Mouse (Mus musculus): ENCODE results near the gene Gm20532.

The Gm20532 gene

DNA sequence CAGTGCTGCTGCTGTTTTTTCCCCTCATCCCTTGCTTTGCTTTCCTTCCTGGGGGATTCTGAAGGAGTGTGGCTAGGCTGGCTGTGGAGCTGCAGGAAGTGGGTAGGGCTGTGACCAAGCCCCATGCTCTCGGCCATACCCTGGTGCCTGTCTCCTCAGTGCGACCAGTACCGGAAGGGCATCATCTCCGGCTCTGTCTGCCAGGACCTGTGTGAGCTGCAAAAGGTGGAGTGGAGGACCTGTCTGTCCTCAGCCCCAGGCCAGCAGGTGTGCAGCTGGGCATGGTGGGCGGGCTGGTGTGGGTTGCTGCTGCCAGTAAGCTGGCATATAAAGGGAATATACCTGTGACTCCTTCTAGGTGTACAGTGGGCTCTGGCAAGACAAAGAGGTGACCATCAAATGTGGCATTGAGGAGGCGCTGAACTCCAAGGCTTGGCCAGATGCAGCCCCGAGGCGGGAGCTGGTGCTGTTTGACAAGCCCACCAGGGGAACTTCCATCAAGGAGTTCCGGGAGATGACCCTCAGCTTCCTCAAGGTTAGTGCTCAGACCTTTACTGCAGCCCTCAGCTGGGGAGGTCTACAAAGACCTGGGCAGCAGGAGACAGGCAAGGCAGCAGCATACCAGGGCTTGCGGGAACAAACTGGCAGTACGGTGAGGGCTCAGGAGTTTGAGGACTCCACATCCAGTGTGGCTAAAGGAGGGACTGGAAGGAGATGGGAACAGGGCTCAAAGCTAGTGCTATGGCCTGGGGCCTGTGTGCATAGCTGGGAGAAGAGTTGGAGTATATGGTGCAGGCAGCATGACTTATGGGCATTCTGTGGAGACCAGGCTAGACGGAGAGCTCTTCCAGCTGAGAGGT is 48.4 kb downstream of the Gm20532 start:
- no peak for DNase-seq (ENCODE audit: low read depth, low spot score)
- no peaks in the 10 kb centered on the region; the same call in 1 of the 2 replicates for H3K36me3 ChIP-seq (ENCODE audit: control insufficient read depth, insufficient read depth, low read length, poor library complexity, severe bottlenecking)
- H3K27me3 ChIP-seq (ENCODE audit: control insufficient read depth, insufficient read depth, low read length, poor library complexity, severe bottlenecking): no peaks in the 10 kb centered on the region

DNA sequence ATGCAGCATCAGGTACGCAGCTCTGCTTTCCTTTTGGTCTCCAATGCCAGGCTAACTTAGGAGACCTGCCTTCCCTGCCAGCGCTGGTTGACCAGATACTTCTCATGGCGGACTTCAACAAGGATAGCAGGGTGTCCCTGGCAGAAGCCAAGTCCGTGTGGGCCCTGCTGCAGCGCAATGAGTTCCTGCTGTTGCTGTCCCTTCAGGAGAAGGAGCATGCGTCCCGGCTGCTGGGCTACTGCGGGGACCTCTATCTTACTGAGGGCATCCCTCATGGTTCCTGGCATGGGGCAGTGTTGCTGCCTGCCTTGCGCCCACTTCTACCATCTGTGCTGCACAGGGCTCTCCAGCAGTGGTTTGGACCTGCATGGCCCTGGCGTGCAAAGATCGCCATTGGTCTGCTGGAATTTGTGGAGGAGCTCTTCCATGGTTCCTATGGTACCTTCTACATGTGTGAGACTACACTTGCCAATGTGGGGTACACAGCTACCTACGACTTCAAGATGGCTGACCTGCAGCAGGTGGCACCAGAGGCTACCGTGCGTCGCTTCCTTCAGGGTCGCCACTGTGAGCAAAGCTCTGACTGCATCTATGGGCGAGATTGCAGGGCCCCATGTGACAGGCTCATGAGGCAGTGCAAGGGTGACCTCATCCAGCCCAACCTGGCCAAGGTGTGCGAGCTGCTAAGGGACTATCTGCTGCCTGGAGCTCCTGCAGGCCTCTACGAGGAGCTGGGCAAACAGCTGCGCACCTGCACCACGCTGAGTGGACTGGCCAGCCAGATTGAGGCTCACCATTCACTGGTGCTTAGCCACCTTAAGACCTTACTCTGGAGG is 49.3 kb downstream of the Gm20532 start:
- no peaks in the 10 kb centered on the region; the same call in 1 of the 2 replicates for H3K36me3 ChIP-seq (ENCODE audit: control insufficient read depth, insufficient read depth, low read length, poor library complexity, severe bottlenecking)
- no peaks in the 10 kb centered on the region; the same call in 1 of the 2 replicates for H3K27me3 ChIP-seq (ENCODE audit: control insufficient read depth, insufficient read depth, low read length, poor library complexity, severe bottlenecking)
- DNase-seq (ENCODE audit: low read depth, low spot score): no peak

- Histone ChIP-seq H3K27me3 (ENCODE audit: control insufficient read depth, insufficient read depth, low read length, poor library complexity, severe bottlenecking) (no peaks in the 10 kb centered on the region; the same call in 1 of the 2 replicates), H3K36me3 (ENCODE audit: control insufficient read depth, insufficient read depth, low read length, poor library complexity, severe bottlenecking) (no peaks in the 10 kb centered on the region; the same call in 1 of the 2 replicates)
- DNase-seq (ENCODE audit: low read depth, low spot score): no peak
Observed at GRCm38 (mm10) chr2:26636325-26636635, 49.8 kb downstream of the Gm20532 start.

DNA sequence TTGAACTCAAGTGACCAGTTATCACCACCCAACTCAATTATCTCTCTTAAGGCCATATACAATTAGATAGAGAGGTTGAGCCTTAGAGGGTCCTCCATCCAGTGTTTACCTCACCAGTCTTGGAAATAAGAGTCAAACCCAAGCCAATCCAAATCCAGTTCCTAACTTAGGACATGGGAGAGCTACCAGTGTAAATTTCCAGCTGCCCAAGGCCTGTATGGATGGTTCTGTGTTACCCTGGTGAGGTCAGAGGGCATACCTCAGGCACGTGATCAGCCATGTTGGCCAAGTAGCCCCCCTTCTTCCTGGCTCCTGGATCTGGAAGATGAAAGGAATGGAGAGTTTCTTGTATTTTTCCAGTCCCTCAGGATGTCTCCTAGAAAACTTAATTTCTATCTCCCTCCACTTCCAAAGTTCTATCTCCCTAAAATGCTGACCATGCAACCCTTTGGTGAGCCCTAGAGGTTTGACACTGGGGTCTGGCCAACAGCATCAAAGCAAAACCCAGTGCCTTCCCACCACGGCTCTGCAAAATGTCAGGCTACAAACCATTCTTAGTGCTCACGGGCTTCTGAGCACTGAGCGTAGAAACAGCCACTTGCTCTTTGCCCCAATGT is 51.0 kb downstream of the Gm20532 start:
- no peaks in the 10 kb centered on the region; the same call in 1 of the 2 replicates for H3K36me3 ChIP-seq (ENCODE audit: control insufficient read depth, insufficient read depth, low read length, poor library complexity, severe bottlenecking)
- no peak for DNase-seq (ENCODE audit: low read depth, low spot score)
- H3K27me3 ChIP-seq (ENCODE audit: control insufficient read depth, insufficient read depth, low read length, poor library complexity, severe bottlenecking): no peaks in the 10 kb centered on the region; the same call in 1 of the 2 replicates

GRCm38 (mm10) chr2:26638039-26638438 is 51.6 kb downstream of the Gm20532 start:
- DNase-seq (ENCODE audit: low read depth, low spot score): peak; percentile 31
- Histone ChIP-seq H3K36me3 (ENCODE audit: control insufficient read depth, insufficient read depth, low read length, poor library complexity, severe bottlenecking) (no peaks in the 10 kb centered on the region; the same call in 1 of the 2 replicates), H3K27me3 (ENCODE audit: control insufficient read depth, insufficient read depth, low read length, poor library complexity, severe bottlenecking) (no peaks in the 10 kb centered on the region; the same call in 1 of the 2 replicates)

DNA sequence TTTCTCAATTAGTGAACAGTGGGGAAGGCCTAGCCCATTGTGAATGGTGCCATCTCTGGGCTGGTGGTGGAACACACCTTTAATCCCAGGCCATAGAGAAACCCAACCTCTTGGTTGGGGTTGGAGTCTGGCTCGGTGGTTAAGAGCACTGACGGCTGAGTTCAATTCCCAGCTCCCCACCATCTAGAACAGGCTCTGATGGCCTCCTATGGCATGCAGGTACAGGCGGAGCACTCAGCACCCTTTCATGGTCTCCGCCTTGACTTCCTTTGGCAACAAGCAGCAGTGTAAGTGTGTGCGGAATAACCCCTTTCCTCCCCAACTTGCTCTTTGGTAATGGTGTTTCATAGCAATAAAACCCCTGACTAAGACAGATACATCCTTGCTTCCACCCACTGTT is 52.1 kb downstream of the Gm20532 start:
- DNase-seq (ENCODE audit: low read depth, low spot score): no peak
- Histone ChIP-seq H3K36me3 (ENCODE audit: control insufficient read depth, insufficient read depth, low read length, poor library complexity, severe bottlenecking) (no peaks in the 10 kb centered on the region; the same call in 1 of the 2 replicates), H3K27me3 (ENCODE audit: control insufficient read depth, insufficient read depth, low read length, poor library complexity, severe bottlenecking) (no peaks in the 10 kb centered on the region; the same call in 1 of the 2 replicates)

- Histone ChIP-seq H3K27me3 (ENCODE audit: control insufficient read depth, insufficient read depth, low read length, poor library complexity, severe bottlenecking) (no peaks in the 10 kb centered on the region; the same call in 1 of the 2 replicates), H3K36me3 (ENCODE audit: control insufficient read depth, insufficient read depth, low read length, poor library complexity, severe bottlenecking) (no peaks in the 10 kb centered on the region; the same call in 1 of the 2 replicates)
- peak; percentile 74 for DNase-seq (ENCODE audit: low read depth, low spot score)
Observed at GRCm38 (mm10) chr2:26639083-26639482, 52.6 kb downstream of the Gm20532 start.

GRCm38 (mm10) chr2:26639838-26640830 is 53.7 kb downstream of the Gm20532 start:
- H3K36me3 ChIP-seq (ENCODE audit: control insufficient read depth, insufficient read depth, low read length, poor library complexity, severe bottlenecking): no peaks in the 10 kb centered on the region; the same call in 1 of the 2 replicates
- no peaks in the 10 kb centered on the region; the same call in 1 of the 2 replicates for H3K27me3 ChIP-seq (ENCODE audit: control insufficient read depth, insufficient read depth, low read length, poor library complexity, severe bottlenecking)
- peak; percentile 96 for DNase-seq (ENCODE audit: low read depth, low spot score)

GRCm38 (mm10) chr2:26641006-26641647 is 54.7 kb downstream of the Gm20532 start:
- no peaks in the 10 kb centered on the region; the same call in 1 of the 2 replicates for H3K27me3 ChIP-seq (ENCODE audit: control insufficient read depth, insufficient read depth, low read length, poor library complexity, severe bottlenecking)

GRCm38 (mm10) chr2:26643942-26644341 is 57.5 kb downstream of the Gm20532 start:
- no peaks in the 10 kb centered on the region for H3K36me3 ChIP-seq (ENCODE audit: control insufficient read depth, insufficient read depth, low read length, poor library complexity, severe bottlenecking)
- peak; percentile 73 for DNase-seq (ENCODE audit: low read depth, low spot score)
- no peaks in the 10 kb centered on the region; the same call in 1 of the 2 replicates for H3K27me3 ChIP-seq (ENCODE audit: control insufficient read depth, insufficient read depth, low read length, poor library complexity, severe bottlenecking)

More at GRCm38 (mm10) chr2:26641006-26641647, 54.7 kb downstream of the Gm20532 start:
- DNase-seq (ENCODE audit: low read depth, low spot score): no peak
- no peaks in the 10 kb centered on the region; the same call in 1 of the 2 replicates for H3K36me3 ChIP-seq (ENCODE audit: control insufficient read depth, insufficient read depth, low read length, poor library complexity, severe bottlenecking)

- H3K27me3 ChIP-seq (ENCODE audit: control insufficient read depth, insufficient read depth, low read length, poor library complexity, severe bottlenecking): no peaks in the 10 kb centered on the region
- DNase-seq (ENCODE audit: low read depth, low spot score): peak; percentile 96
Observed at GRCm38 (mm10) chr2:26646643-26647293, 60.3 kb downstream of the Gm20532 start.

DNA sequence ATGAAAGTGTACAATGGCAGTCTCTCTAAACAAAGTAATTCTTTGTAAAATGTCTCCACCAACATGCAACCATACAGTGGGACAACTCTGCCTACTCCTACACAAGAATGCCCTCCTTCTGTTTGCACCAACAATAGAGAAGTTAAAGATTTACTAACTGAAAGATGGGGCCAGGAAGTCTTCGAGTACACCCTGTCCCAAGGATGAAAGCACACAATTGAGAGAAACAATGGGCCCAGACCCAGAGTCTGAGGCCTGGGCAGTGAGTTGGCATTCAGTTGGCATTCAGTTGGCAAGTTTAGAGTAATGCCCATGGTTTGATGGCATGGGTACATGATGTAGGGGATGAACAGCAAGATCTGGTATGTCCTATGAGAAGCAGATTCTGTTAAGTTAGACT is 68.2 kb downstream of the Gm20532 start:
- Histone ChIP-seq H3K36me3 (ENCODE audit: control insufficient read depth, insufficient read depth, low read length, poor library complexity, severe bottlenecking) (no peaks in the 10 kb centered on the region), H3K27me3 (ENCODE audit: control insufficient read depth, insufficient read depth, low read length, poor library complexity, severe bottlenecking) (no peaks in the 10 kb centered on the region)
- no peak for DNase-seq (ENCODE audit: low read depth, low spot score)

More at GRCm38 (mm10) chr2:26646643-26647293, 60.3 kb downstream of the Gm20532 start:
- no peaks in the 10 kb centered on the region for H3K36me3 ChIP-seq (ENCODE audit: control insufficient read depth, insufficient read depth, low read length, poor library complexity, severe bottlenecking)

- DNase-seq (ENCODE audit: low read depth, low spot score): no peak
- no peaks in the 10 kb centered on the region for H3K36me3 ChIP-seq (ENCODE audit: control insufficient read depth, insufficient read depth, low read length, poor library complexity, severe bottlenecking)
- H3K27me3 ChIP-seq (ENCODE audit: control insufficient read depth, insufficient read depth, low read length, poor library complexity, severe bottlenecking): no peaks in the 10 kb centered on the region
Observed at GRCm38 (mm10) chr2:26657426-26657825, 71.0 kb downstream of the Gm20532 start.

All from splenic B cell, adult 2 months (primary cell).